Mouse (Mus musculus) left cerebral cortex, postnatal 36 days (tissue): ENCODE results near the gene Myl9. TPM values are rescaled to one million over a fixed set of nuclear protein-coding genes. Genes with fewer than 3 reads are reported as not detected.
A peak's percentile ranks its signal among the peaks of the same experiment; 100 is the strongest.
"Not testable (repeated sequence)": the region's sequence is repeated elsewhere in the genome, so short reads cannot be mapped to it uniquely, and the experiment has no call there.

Experiments
- DNase-seq, 2 experiments: peaks; one replicate each; pipeline ENCODE4 v3.0.0; 2021 to 2022; ENCODE audit warnings: low spot score in 2 of 2, mixed read lengths in 1 of 2
- intact Hi-C: fragments of 180-260 bp; cut with DNase I; formaldehyde crosslinking; loops from one replicate; pipeline ENCODE4 v1.15.1; 2025
- total RNA-seq, 2 experiments: library from RNA; stranded (reverse); gene quantifications; 2 replicates each; pipeline ENCODE4 v1.2.3; 2021

Gene Myl9
- total RNA-seq, 2 experiments from 2014 or later = 16.6 to 16.9 TPM

DNA sequence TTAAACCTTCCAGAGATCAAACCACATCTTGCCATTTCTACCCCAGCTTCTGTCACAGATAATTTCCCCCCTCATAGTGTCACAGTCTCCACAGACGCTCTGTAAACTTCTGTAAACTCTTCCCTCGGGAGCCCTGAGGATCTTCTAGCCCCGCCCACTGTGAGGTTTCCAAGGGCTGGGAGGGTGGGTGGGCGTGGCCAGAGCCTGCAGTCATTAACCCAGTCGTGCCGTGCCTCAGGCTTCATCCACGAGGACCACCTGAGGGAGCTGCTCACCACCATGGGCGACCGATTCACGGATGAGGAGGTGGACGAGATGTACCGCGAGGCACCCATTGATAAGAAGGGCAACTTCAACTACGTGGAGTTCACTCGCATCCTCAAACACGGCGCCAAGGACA, 5.5 kb downstream of the Myl9 start:
- intact Hi-C loops = no loop called here

GRCm38 (mm10) chr2:156781281-156781680, 6.1 kb downstream of the Myl9 start:
- intact Hi-C loops = no loop called here

More for the DNA sequence above, 5.5 kb downstream of the Myl9 start:
- no peak for DNase-seq

GRCm38 (mm10) chr2:156781836-156782480, 6.7 kb downstream of the Myl9 start:
- intact Hi-C loops = no loop called here
- DNase-seq = no peak

More at GRCm38 (mm10) chr2:156781281-156781680, 6.1 kb downstream of the Myl9 start:
- DNase-seq = no peak

DNA sequence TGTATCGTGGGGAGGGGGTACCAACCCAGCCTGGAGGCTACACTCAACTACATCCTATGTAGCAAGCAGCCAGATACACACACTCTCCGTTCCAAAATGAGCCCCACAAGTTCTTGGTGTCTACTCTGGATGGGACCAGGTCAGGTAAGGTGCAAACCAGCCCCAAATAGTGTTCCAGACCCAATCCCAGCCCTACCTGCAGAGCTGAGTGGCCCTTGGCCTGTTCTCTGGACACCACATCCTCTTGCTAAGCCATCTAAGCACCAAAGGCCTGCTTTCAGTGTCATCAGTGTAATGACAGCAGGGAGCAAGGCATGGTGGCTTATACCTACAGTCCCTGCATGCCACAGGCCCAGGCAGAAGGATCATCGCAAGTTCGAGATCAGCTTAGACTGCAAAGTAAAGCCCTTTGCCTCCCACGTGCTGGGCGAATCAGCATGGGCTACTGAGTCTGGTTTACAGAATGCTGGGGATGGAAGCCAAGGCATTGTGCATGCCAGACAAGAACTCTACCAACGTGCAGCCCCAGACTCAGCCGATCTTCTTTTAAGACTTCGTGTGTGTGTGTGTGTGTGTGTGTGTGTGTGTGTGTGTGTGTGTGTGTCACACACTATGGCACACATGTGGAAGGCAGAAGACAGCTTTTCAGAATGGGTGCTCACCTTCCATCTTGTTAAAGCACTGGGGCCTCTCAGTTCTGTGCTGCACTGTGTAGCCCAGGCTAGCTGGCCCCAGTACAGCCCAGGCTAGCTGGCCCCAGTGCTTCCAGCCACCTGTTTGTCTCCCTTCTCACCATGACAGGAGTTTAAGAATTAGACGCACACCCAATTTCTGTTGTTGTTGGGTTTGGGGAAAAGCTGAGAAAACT, 7.5 kb downstream of the Myl9 start:
- DNase-seq = no peak
- intact Hi-C loops = no loop called here

GRCm38 (mm10) chr2:156783349-156783728, 8.1 kb downstream of the Myl9 start:
- no peak for DNase-seq
- intact Hi-C loops = no loop called here

DNA sequence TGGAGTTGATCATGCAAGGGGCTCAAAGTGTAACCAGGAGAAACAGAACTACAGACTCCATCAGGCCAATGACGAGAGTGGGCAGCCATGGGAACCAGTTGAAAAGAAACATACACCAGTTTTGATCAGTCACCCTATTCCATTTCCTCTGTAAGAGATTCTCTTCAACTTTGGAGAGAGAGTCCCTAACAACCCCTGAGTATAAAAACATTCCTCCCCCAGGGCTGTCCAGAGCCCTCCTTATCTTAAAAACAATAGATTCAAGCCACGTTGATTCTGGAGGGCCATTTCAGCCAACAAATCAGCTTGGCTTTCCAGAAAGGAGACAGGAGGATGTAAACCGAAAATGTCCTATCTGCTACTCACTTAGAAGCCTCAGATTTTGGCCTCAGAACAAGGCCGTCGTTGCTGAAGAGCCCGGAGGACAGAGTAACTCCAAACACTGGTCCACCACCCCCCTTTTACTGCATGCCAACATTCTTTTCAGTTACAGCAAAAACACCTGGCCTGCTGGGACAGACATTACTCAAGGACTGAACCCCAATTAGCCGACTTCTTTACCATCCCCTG, 8.9 kb downstream of the Myl9 start:
- intact Hi-C loops = no loop called here
- DNase-seq = no peak

DNA sequence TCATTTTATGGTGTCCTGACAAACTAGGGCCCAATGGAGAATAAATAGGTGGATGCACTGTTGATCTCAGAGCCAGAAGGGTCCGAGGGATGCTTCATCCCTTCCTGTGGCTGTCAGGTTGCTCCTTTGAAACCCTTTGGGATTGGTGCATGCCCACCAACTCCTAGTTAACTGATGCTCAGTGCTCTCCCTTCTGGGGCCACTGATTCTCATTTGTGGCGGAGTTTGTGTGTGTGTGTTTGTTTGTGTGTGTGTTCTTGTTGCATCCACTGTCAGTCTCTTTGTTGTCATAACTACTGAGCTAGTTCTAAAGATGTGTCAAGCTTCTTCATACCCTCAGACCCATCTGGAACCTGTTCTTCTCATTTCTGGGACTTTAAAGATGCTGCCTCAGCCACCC, 9.7 kb downstream of the Myl9 start:
- intact Hi-C loops = no loop called here
- no peak for DNase-seq

- DNase-seq, intact Hi-C loops: not testable (repeated sequence)
These were observed 11.1 kb downstream of the Myl9 start for GRCm38 (mm10) chr2:156786369-156786768.

- intact Hi-C loops = no loop called here
These were observed 12.0 kb downstream of the Myl9 start for GRCm38 (mm10) chr2:156787090-156787775.

GRCm38 (mm10) chr2:156787776-156788105, 12.5 kb downstream of the Myl9 start:
- intact Hi-C loops = no loop called here
- no peak for DNase-seq

More at GRCm38 (mm10) chr2:156787090-156787775, 12.0 kb downstream of the Myl9 start:
- DNase-seq = no peak

GRCm38 (mm10) chr2:156788836-156789235, 13.6 kb downstream of the Myl9 start:
- no peak for DNase-seq
- intact Hi-C loops = no loop called here

DNA sequence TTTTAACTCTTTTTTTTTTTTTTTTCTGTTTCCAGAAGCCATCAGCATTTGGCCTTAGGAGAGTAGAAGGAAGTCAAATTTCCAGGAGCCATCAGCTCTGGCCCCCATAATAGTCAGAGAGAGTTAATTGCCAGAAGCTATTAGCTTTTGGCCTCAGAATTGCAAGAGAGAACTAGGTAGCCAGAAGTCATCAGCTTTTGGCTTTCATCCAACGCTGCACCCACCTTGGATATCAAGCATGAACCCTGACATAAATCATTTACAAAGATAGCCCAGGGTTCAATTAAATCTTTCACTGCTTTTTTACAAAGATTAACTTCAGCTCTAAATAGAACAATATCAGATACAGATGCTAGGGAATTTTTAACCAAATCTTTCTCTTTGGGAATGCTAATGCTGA, 23.3 kb downstream of the Myl9 start:
- intact Hi-C loops = no loop called here
- no peak for DNase-seq

DNA sequence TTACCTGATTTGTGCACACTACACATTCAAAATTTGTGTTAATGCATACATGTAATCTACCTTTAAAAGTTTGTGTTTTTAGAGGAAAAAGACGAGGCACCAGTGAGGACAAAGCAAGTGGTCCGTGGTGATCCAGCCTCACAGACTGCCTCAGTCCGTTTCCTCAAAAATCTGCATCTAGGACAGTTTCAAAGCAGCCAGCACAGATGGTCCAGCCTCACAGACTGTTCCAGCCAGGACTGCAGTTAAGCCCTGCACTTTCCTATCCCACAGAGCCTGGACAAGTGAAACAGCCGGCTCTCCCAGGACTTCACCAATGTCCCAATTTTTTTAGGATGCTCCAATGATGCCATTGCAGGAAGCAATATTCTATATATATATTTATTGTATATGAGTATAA, 25.8 kb downstream of the Myl9 start:
- DNase-seq = no peak
- intact Hi-C loops = no loop called here

GRCm38 (mm10) chr2:156802116-156802515, 26.9 kb downstream of the Myl9 start:
- intact Hi-C loops, DNase-seq: not testable (repeated sequence)

DNA sequence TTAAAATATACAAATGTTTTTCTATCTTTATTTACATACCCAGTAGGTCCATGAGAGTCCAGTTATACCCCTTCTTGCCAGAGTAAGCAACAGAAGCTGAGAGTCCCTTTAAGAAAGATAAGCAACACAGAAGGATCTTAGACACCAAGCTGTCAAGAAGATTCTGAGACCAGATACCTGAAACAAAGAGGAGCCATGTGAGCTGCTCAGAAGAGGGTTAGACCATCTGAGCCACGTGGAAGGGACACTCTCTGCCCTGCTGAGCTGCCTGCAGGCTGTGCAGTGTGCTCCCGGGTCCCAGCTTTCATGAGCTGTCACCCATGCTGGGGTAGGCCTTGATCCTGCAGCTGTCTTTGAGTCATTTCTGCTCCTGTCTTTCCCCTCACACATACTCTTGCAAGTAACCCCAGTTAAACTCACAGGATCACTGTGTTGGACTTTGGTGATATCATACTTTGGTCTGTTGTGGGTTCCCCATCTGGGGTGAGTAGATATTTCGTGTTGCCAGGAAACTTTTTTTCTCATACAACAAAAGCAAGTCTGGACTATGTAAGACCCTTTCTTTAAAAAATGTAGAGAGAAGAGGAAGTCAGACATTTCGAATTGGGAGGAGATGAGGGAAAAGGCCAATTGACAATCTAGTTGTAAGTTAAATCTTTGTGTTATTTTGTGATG, 28.6 kb downstream of the Myl9 start:
- intact Hi-C loops = no loop called here
- DNase-seq = no peak

DNA sequence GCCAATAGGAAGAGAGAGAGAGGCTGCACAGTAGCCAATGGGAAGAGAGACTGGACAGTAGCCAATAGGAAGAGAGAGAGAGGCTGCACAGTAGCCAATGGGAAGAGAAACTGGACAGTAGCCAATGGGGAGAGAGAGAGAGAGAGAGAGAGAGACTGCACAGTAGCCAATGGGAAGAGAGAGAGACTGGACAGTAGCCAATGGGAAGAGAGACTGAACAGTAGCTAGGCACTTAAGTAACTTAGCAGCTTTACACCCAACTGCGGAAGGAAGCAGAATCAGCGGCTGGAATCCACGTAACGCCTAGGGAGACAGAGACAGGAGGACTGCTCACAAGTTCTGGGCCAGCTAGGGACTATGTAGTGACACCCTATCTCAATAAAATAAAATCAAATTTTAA, 29.4 kb downstream of the Myl9 start:
- DNase-seq = no peak
- intact Hi-C loops = no loop called here

DNA sequence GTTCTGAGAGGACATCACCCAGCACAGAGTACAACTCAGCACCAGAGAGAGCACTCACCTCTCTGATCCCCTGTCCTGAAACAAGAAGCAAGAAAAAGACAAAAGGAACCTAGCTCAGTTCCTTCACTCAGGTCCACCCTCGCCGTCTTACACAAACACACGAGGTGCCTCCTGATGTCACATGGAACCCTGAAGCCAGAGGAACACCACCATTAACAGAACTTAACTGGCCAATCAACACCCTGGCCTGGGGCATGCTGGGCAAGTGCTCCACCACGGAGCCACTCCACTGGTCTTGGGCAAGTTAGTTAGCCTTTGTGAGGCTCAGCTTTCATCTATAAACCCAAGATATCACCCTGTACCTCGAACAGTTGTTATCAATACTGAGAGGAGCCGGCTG, 31.7 kb downstream of the Myl9 start:
- intact Hi-C loops = loop anchor here (5.0 kb wide), 1 partner anchor 50 kb away; the partner anchor contains the start of gene 4930518I15Rik
- no peak for DNase-seq

GRCm38 (mm10) chr2:156809579-156809978, 34.4 kb downstream of the Myl9 start:
- DNase-seq = peak; percentile 25 to 34
- intact Hi-C loops = loop anchor here (2.0 to 5.0 kb wide), 2 partner anchors 48 to 187 kb away; partner anchors contain the start of gene 4930518I15Rik

- no peak for DNase-seq
These were observed 35.5 kb downstream of the Myl9 start for GRCm38 (mm10) chr2:156810716-156811115.

GRCm38 (mm10) chr2:156811556-156811955, 36.3 kb downstream of the Myl9 start:
- DNase-seq = no peak
- intact Hi-C loops = no loop called here

More at GRCm38 (mm10) chr2:156810716-156811115, 35.5 kb downstream of the Myl9 start:
- intact Hi-C loops = no loop called here
